Mouse (Mus musculus): ENCODE results near the gene Gpr137. TPM values are rescaled to one million over a fixed set of nuclear protein-coding genes. Genes with fewer than 3 reads are reported as not detected.
A peak's percentile ranks its signal among the peaks of the same experiment; 100 is the strongest.

The Gpr137 gene
- polyA plus RNA-seq, 1 experiment from 2014 or later = 26.7 TPM

- Histone ChIP-seq H3K27ac (no peak overlapping the region), H3K4me3 (replicated peaks) (0 out of 2 replicates have a peak overlapping the region, but pooled peaks have one; percentile 75), H3K27me3 (replicated peaks) (peaks cover 51% of the 10 kb centered on the region), H3K4me2 (no peak overlapping the region), H3K36me3 (no peaks in the 10 kb centered on the region), H3K4me1 (peaks cover 48% of the 10 kb centered on the region), H3K9ac (no peak overlapping the region), H3K9me3 (no peaks in the 10 kb centered on the region)
- WGBS = 59% methylated on average over 6 of the region's 6 CpGs
- ATAC-seq (ENCODE audit: insufficient read depth, low FRiP score, low read depth) = no peak
Observed at GRCm38 (mm10) chr19:6922901-6923735, 19.2 kb downstream of the Gpr137 start.

- Histone ChIP-seq H3K4me1 (peaks cover 45% of the 10 kb centered on the region), H3K4me3 (replicated peaks) (peak within 1 kb of the TSS; percentile 75), H3K4me2 (peak within 1 kb of the TSS; percentile 88), H3K36me3 (no peaks in the 10 kb centered on the region), H3K9ac (peak within 1 kb of the TSS; percentile 63), H3K27ac (peak within 1 kb of the TSS; percentile 91), H3K9me3 (no peaks in the 10 kb centered on the region), H3K27me3 (replicated peaks) (peaks cover 39% of the 10 kb centered on the region)
- ATAC-seq (ENCODE audit: insufficient read depth, low FRiP score, low read depth) = peak; percentile 95
- WGBS = under 1% methylated on average over 48 of the region's 66 CpGs
Observed at GRCm38 (mm10) chr19:6921647-6922567, 20.4 kb downstream of the Gpr137 start, which contains the start of gene Esrra. TSS of gene Esrra (minus strand) at chr19:6921813.

- WGBS = 2% methylated on average over 47 of the region's 48 CpGs
- no peak for ATAC-seq (ENCODE audit: insufficient read depth, low FRiP score, low read depth)
- Histone ChIP-seq H3K4me3 (replicated peaks) (peak overlapping the region; percentile 75), H3K4me1 (peaks cover 42% of the 10 kb centered on the region), H3K4me2 (peak overlapping the region; percentile 88), H3K27ac (peak overlapping the region; percentile 91), H3K27me3 (replicated peaks) (peaks cover 32% of the 10 kb centered on the region), H3K9ac (peak overlapping the region; percentile 63), H3K9me3 (no peaks in the 10 kb centered on the region), H3K36me3 (no peaks in the 10 kb centered on the region)
Observed at GRCm38 (mm10) chr19:6920741-6921636, 21.3 kb downstream of the Gpr137 start.

GRCm38 (mm10) chr19:6919876-6920740, 22.2 kb downstream of the Gpr137 start:
- Histone ChIP-seq H3K4me3 (replicated peaks) (peak overlapping the region; percentile 75), H3K27me3 (replicated peaks) (peaks cover 23% of the 10 kb centered on the region), H3K4me2 (peak overlapping the region; percentile 88), H3K27ac (peak overlapping the region; percentile 91), H3K9ac (0 out of 2 replicates have a peak overlapping the region, but pooled peaks have one; percentile 63), H3K36me3 (no peaks in the 10 kb centered on the region), H3K4me1 (peaks cover 33% of the 10 kb centered on the region), H3K9me3 (no peaks in the 10 kb centered on the region)
- ATAC-seq (ENCODE audit: insufficient read depth, low FRiP score, low read depth) = no peak
- 36% methylated on average over 8 of the region's 8 CpGs for WGBS

GRCm38 (mm10) chr19:6919431-6919830, 22.8 kb downstream of the Gpr137 start:
- H3K27ac ChIP-seq = no peak overlapping the region
- H3K9me3 ChIP-seq = no peaks in the 10 kb centered on the region
- peaks cover 16% of the 10 kb centered on the region for H3K27me3 ChIP-seq (replicated peaks)
- no peak overlapping the region for H3K9ac ChIP-seq
- no peak overlapping the region for H3K4me3 ChIP-seq (replicated peaks)
- no peak for ATAC-seq (ENCODE audit: insufficient read depth, low FRiP score, low read depth)
- no peaks in the 10 kb centered on the region for H3K36me3 ChIP-seq
- peaks cover 26% of the 10 kb centered on the region for H3K4me1 ChIP-seq
- no peak overlapping the region for H3K4me2 ChIP-seq

GRCm38 (mm10) chr19:6918321-6918720, 24.0 kb downstream of the Gpr137 start:
- Histone ChIP-seq H3K9me3 (no peaks in the 10 kb centered on the region), H3K4me1 (peaks cover 26% of the 10 kb centered on the region), H3K36me3 (peaks cover 2% of the 10 kb centered on the region; the same call in 1 of the 2 replicates), H3K4me2 (no peak overlapping the region), H3K27ac (0 out of 2 replicates have a peak overlapping the region, but pooled peaks have one; percentile 1), H3K4me3 (replicated peaks) (no peak overlapping the region), H3K27me3 (replicated peaks) (peaks cover 6% of the 10 kb centered on the region), H3K9ac (no peak overlapping the region)
- ATAC-seq (ENCODE audit: insufficient read depth, low FRiP score, low read depth) = no peak
- 85% methylated on average over 4 of the region's 4 CpGs for WGBS

- no peak overlapping the region for H3K9ac ChIP-seq
- peaks cover 19% of the 10 kb centered on the region for H3K4me1 ChIP-seq
- no peak overlapping the region for H3K4me3 ChIP-seq (replicated peaks)
- peaks cover 19% of the 10 kb centered on the region for H3K36me3 ChIP-seq
- no peak overlapping the region for H3K4me2 ChIP-seq
- ATAC-seq (ENCODE audit: insufficient read depth, low FRiP score, low read depth) = no peak
- no peaks in the 10 kb centered on the region for H3K9me3 ChIP-seq
- H3K27ac ChIP-seq = no peak overlapping the region
- WGBS = 70% methylated on average over 4 of the region's 4 CpGs
- H3K27me3 ChIP-seq (replicated peaks) = no peaks in the 10 kb centered on the region
Observed at GRCm38 (mm10) chr19:6916496-6916895, 25.8 kb downstream of the Gpr137 start.

GRCm38 (mm10) chr19:6915276-6915675, 27.0 kb downstream of the Gpr137 start:
- Histone ChIP-seq H3K9me3 (no peaks in the 10 kb centered on the region), H3K9ac (no peak overlapping the region), H3K36me3 (peaks cover 25% of the 10 kb centered on the region), H3K27ac (no peak overlapping the region), H3K27me3 (replicated peaks) (no peaks in the 10 kb centered on the region), H3K4me1 (peaks cover 19% of the 10 kb centered on the region), H3K4me2 (no peak overlapping the region), H3K4me3 (replicated peaks) (no peak overlapping the region)
- 85% methylated on average over 4 of the region's 4 CpGs for WGBS
- no peak for ATAC-seq (ENCODE audit: insufficient read depth, low FRiP score, low read depth)

- Histone ChIP-seq H3K27ac (no peak overlapping the region), H3K4me2 (no peak overlapping the region), H3K27me3 (replicated peaks) (no peaks in the 10 kb centered on the region), H3K9me3 (no peaks in the 10 kb centered on the region), H3K9ac (no peak overlapping the region), H3K4me3 (replicated peaks) (no peak overlapping the region), H3K36me3 (peaks cover 25% of the 10 kb centered on the region), H3K4me1 (peaks cover 11% of the 10 kb centered on the region)
- WGBS = 91% methylated on average over 9 of the region's 9 CpGs
- no peak for ATAC-seq (ENCODE audit: insufficient read depth, low FRiP score, low read depth)
Observed at GRCm38 (mm10) chr19:6914540-6914939, 27.7 kb downstream of the Gpr137 start.

GRCm38 (mm10) chr19:6913991-6914390, 28.3 kb downstream of the Gpr137 start:
- H3K4me1 ChIP-seq = peaks cover 11% of the 10 kb centered on the region
- H3K27me3 ChIP-seq (replicated peaks) = no peaks in the 10 kb centered on the region
- WGBS = 77% methylated on average over 11 of the region's 11 CpGs
- H3K4me2 ChIP-seq = no peak overlapping the region
- no peak overlapping the region for H3K9ac ChIP-seq
- H3K27ac ChIP-seq = no peak overlapping the region
- no peak overlapping the region for H3K4me3 ChIP-seq (replicated peaks)
- no peak for ATAC-seq (ENCODE audit: insufficient read depth, low FRiP score, low read depth)
- no peaks in the 10 kb centered on the region for H3K9me3 ChIP-seq
- H3K36me3 ChIP-seq = peaks cover 25% of the 10 kb centered on the region
